Comparison of ENCODE assay signal across 16 mouse cellular contexts in genomic region chr1:140438176-140438575, GRCm38 (mm10).
"Had no signal": no experiment of that assay in that cellular context is flagged by ENCODE, and none has a peak within 500 bp of the region (broad histone marks: within the 10 kb centered on the region; RNA-seq: fewer than 3 reads in every experiment).

No protein-coding gene starts in this region.

- H3K9ac ChIP-seq: liver, embryonic 13.5 days; midbrain, embryonic 13.5 days; neural tube, embryonic 13.5 days had no signal

- DNase-seq: kidney, adult 18-20 months; kidney, adult 9 months; kidney, postnatal 25 days; liver, embryonic 13.5 days; lung, adult 2 months; retina, postnatal 1 day; right cerebral cortex, postnatal 25 days; thymus, adult 2 months; thymus, postnatal 14 days; thymus, postnatal 4 days had no signal

- H3K4me3 ChIP-seq: liver, embryonic 13.5 days; megakaryocyte, embryonic 14.5 days; midbrain, embryonic 10.5 days; midbrain, embryonic 13.5 days; myocyte; neural tube, embryonic 13.5 days had no signal

- H3K27ac ChIP-seq: liver, embryonic 13.5 days; midbrain, embryonic 10.5 days; midbrain, embryonic 13.5 days; neural tube, embryonic 13.5 days had no signal

- H3K9me3 ChIP-seq: liver, embryonic 13.5 days; midbrain, embryonic 10.5 days; midbrain, embryonic 13.5 days; neural tube, embryonic 13.5 days had no signal

- H3K4me1 ChIP-seq: liver, embryonic 13.5 days; megakaryocyte, embryonic 14.5 days; midbrain, embryonic 10.5 days; midbrain, embryonic 13.5 days; neural tube, embryonic 13.5 days had no signal

- H3K36me3 ChIP-seq: liver, embryonic 13.5 days; midbrain, embryonic 10.5 days; midbrain, embryonic 13.5 days; neural tube, embryonic 13.5 days had no signal

- ATAC-seq: midbrain, embryonic 13.5 days; midbrain, embryonic 16.5 days had no signal

- H3K4me2 ChIP-seq: liver, embryonic 13.5 days; midbrain, embryonic 13.5 days; neural tube, embryonic 13.5 days had no signal

- H3K27me3 ChIP-seq: liver, embryonic 13.5 days; megakaryocyte, embryonic 14.5 days; midbrain, embryonic 13.5 days; neural tube, embryonic 13.5 days had no signal
